Mouse (Mus musculus): Measurements from ENCODE around the gene Kera. TPM values are rescaled to one million over a fixed set of nuclear protein-coding genes. Genes with fewer than 3 reads are reported as not detected.

Gene Kera
- polyA plus RNA-seq (2012; ENCODE audit: insufficient read depth, insufficient read length, missing spikeins) = not detected in 2 replicates

DNA sequence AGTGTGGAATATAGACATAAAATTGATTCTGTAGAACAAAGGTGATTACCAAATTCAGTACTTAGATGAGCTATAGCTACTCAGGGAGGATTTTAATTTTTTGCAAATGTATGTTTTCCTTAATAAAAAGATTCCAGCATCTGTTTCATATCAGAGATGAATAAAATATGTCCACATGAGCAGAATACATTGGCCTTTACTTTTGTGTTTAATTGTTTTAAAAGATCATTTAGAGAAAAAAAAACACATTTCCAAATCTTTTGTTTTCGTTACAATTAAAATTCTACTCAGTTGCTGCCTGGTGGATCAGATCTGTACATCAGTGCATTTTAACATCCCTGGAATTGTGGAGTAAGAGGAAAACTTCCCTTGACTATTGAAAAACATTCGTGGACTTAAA, at the start of gene Kera:
Kera (plus strand) TSS at position 301 of the 400 bp plus-strand sequence.
- TF ChIP-seq POLR2A (IDR thresholded peaks at IDR 0.05; ENCODE audit: borderline replicate concordance, low read depth, low read length) = no peak
- no peak for TF ChIP-seq CTCF (IDR thresholded peaks at IDR 0.05; ENCODE audit: low read depth, low read length)
- Histone ChIP-seq H3K4me3 (ENCODE audit: insufficient read depth, low read length) (no peak within 1 kb of the TSS), H3K27ac (ENCODE audit: insufficient read depth, low read depth, low read length) (no peak within 1 kb of the TSS), H3K4me1 (ENCODE audit: control insufficient read depth, insufficient read depth, low read length) (no peaks in the 10 kb centered on the region)

DNA sequence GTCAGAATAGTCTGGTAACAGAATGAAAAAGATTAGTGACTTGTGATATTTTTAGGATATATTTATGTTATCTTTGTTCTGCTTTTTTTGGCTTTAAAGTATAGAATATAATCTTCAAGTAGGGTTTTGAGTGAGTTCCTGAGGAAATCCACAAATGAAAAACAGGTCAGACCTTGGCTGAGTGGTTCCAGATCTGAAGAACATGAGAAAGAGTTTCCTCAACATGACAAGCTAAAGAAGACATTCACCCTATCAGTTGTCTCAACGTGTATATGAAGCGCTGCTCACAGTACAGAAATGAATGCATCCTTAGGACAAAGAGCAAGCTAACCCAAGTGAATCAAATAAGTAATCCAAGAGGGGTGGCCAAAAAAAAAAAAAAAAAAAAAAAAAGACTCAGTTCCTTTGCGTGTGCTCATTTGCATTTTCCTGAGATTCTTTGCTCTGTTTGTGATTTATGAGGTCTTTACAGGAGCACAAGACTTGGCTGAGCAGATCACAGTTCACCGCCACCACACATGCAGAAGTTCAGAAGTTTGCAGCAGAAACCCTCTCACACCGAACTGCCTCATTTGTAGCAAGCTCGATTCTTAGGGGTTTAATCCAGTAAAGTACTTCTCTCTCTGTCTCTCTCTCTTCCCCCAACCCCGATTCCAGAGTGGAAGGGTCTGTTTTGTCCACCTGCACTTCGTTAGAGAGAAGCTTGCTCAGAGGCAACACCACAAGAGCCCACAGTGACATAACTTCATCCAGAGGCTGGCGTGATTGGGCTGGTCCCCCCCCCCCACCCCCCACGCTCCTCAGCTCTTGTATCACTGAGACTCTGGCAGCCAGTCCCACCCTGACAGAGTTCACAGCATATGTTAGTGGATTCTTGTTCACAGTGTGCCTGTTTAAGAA, 41.5 kb upstream of the Kera start, which contains the start of gene Lum:
Lum (plus strand) TSS at position 172 of the 900 bp plus-strand sequence.
- Histone ChIP-seq H3K4me3 (ENCODE audit: insufficient read depth, low read length) (no peak within 1 kb of the TSS), H3K27ac (ENCODE audit: insufficient read depth, low read depth, low read length) (no peak within 1 kb of the TSS), H3K4me1 (ENCODE audit: control insufficient read depth, insufficient read depth, low read length) (no peaks in the 10 kb centered on the region)
- TF ChIP-seq POLR2A (IDR thresholded peaks at IDR 0.05; ENCODE audit: borderline replicate concordance, low read depth, low read length) (no peak), CTCF (IDR thresholded peaks at IDR 0.05; ENCODE audit: low read depth, low read length) (no peak)

DNA sequence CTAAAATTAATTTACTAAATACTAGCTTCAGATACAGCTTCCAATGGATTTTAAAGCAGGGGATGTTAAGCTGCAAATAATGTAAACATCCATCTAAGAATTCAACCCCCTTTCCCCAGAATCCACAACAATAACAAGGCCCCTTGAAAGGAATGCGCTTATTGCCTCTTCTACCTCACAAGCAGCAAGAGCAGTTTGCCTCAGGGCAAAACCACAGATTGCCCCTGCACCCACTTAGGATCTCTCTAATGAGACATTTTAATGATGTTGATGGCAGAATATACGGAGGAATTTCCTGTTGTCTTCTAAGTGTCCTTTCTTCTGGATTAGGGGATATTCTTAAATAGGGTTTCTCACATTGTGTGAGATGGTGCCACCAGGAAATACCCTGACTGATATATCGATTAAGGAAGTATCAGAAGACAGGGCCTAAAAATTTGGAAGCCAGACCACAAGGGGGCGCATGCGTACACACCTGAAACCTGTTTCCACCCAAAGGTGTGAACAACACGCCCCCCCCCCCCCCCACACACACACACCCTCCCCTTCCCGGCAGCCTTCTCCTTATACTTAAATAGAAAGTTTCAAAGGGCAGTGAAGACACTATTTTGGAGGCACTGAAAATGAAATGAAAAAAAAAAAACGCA, 39.1 kb upstream of the Kera start:
- no peaks in the 10 kb centered on the region for H3K4me1 ChIP-seq (ENCODE audit: control insufficient read depth, insufficient read depth, low read length)
- H3K27ac ChIP-seq (ENCODE audit: insufficient read depth, low read depth, low read length) = no peak overlapping the region
- no peak for TF ChIP-seq CTCF (IDR thresholded peaks at IDR 0.05; ENCODE audit: low read depth, low read length)
- TF ChIP-seq POLR2A (IDR thresholded peaks at IDR 0.05; ENCODE audit: borderline replicate concordance, low read depth, low read length) = no peak
- no peak overlapping the region for H3K4me3 ChIP-seq (ENCODE audit: insufficient read depth, low read length)

DNA sequence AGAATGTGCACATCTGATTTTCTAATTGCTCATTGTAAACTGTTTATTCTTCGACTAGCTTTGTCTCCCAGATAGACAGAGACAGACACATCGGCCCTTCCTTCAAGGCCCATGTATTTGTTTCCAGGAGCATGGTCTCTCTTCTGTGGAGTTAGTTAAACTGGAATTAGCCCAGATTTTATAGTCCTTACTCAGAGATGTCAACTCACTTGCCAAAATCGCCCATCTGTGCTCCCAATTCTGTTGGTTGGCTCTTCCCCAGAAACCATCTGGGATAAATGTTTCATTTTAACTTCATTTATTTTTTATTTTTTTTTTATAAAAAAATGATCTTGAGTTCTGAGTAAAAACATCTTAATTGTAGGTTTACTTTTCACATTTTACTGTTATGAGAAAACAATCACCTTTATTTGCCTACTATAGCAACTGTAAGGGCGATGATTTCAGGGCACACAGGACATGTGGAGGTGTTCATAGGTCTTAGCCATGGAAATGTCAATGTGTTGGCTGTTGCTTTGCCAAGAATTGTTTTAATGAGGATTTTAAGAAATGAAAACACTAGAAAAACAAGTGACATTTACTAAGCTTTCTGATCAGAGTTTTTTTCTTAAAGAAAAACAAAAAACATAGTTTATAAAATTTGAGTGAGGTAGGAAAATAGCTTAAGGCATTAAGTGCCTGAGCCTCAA, 24.0 kb upstream of the Kera start:
- Histone ChIP-seq H3K27ac (ENCODE audit: insufficient read depth, low read depth, low read length) (no peak overlapping the region), H3K4me1 (ENCODE audit: control insufficient read depth, insufficient read depth, low read length) (no peaks in the 10 kb centered on the region), H3K4me3 (ENCODE audit: insufficient read depth, low read length) (no peak overlapping the region)
- TF ChIP-seq POLR2A (IDR thresholded peaks at IDR 0.05; ENCODE audit: borderline replicate concordance, low read depth, low read length) (no peak), CTCF (IDR thresholded peaks at IDR 0.05; ENCODE audit: low read depth, low read length) (no peak)

DNA sequence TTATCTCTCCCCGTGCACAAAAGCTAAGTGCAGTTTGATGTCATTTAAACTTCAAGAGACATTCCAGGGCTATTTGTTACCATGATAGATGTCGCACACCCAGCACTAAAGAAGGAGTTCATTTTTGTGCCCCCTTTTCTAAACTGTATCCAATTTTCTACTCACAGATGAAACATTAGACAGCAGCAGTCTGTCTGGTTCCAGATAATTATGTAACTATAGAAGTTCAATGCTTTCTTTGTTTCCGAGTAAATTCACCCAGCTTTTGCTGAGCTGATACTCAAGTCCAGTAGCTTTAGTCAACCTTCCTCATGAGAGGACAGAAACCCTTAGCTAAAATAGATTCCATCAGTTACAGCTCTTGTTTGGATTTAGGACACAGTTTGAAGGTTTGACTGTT, 22.5 kb upstream of the Kera start:
- Histone ChIP-seq H3K27ac (ENCODE audit: insufficient read depth, low read depth, low read length) (no peak overlapping the region), H3K4me3 (ENCODE audit: insufficient read depth, low read length) (no peak overlapping the region), H3K4me1 (ENCODE audit: control insufficient read depth, insufficient read depth, low read length) (no peaks in the 10 kb centered on the region)
- TF ChIP-seq POLR2A (IDR thresholded peaks at IDR 0.05; ENCODE audit: borderline replicate concordance, low read depth, low read length) (no peak), CTCF (IDR thresholded peaks at IDR 0.05; ENCODE audit: low read depth, low read length) (no peak)

DNA sequence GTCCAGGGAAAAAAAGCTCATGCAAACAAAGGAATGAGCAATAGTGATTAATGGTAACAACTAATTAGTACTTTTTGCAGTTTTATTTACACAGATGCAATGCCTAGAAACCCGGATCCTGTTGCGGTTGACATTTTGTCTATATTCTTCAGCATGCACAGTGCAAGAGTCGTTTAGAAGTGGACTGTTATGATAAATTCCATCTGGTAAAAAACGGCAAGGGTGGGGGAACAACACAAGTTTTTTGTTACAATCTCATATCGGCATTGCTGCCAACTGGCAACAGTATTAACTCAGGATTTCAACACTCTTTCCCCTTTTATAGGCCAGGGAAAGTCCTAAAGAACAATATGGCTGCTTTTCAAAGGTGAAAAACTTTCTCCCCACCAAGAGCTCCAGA, 19.5 kb upstream of the Kera start:
- TF ChIP-seq POLR2A (IDR thresholded peaks at IDR 0.05; ENCODE audit: borderline replicate concordance, low read depth, low read length) (no peak), CTCF (IDR thresholded peaks at IDR 0.05; ENCODE audit: low read depth, low read length) (no peak)
- no peaks in the 10 kb centered on the region for H3K4me1 ChIP-seq (ENCODE audit: control insufficient read depth, insufficient read depth, low read length)
- H3K4me3 ChIP-seq (ENCODE audit: insufficient read depth, low read length) = no peak overlapping the region
- H3K27ac ChIP-seq (ENCODE audit: insufficient read depth, low read depth, low read length) = no peak overlapping the region

DNA sequence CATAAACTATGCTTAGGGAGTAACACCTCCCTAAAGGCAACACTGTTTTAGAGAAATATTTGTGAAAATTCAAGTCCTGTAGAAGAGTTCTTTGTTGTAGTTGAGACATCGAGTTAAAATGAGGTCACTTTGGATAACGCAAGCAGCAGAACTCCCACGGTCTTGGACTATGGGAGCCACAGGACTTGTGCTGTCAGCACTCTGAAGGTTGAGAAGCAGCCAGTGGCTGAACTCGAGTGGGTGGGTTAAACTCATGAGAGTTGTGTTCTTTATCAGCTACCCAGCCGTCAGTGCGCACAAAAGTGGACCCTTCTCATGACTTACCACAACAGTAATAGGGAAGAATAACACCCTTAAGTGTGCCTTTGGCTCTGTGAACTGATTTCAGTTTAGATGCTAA, 17.1 kb upstream of the Kera start:
- Histone ChIP-seq H3K27ac (ENCODE audit: insufficient read depth, low read depth, low read length) (no peak overlapping the region), H3K4me1 (ENCODE audit: control insufficient read depth, insufficient read depth, low read length) (no peaks in the 10 kb centered on the region), H3K4me3 (ENCODE audit: insufficient read depth, low read length) (no peak overlapping the region)
- TF ChIP-seq POLR2A (IDR thresholded peaks at IDR 0.05; ENCODE audit: borderline replicate concordance, low read depth, low read length) = no peak
- no peak for TF ChIP-seq CTCF (IDR thresholded peaks at IDR 0.05; ENCODE audit: low read depth, low read length)

DNA sequence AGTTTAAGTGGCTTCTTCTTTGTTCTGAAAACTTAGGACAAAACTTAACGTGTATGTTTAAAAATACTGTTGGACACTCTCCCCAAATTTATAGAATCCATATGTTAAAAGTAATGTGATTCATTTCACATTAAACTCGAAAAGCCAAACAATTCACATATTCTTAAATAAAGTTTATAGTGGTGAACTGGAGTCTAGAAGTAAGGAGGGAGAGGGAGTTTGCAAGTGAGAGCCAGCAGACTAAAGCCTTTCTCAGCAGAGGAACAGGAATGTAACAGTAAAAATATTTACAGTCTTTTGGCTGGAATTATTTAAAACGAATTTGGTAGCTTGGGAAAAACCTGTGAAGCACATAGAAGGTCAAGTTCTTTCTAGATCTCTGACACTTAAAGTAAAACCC, 15.6 kb upstream of the Kera start:
- no peak overlapping the region for H3K27ac ChIP-seq (ENCODE audit: insufficient read depth, low read depth, low read length)
- no peak for TF ChIP-seq POLR2A (IDR thresholded peaks at IDR 0.05; ENCODE audit: borderline replicate concordance, low read depth, low read length)
- TF ChIP-seq CTCF (IDR thresholded peaks at IDR 0.05; ENCODE audit: low read depth, low read length) = no peak
- H3K4me3 ChIP-seq (ENCODE audit: insufficient read depth, low read length) = no peak overlapping the region
- no peaks in the 10 kb centered on the region for H3K4me1 ChIP-seq (ENCODE audit: control insufficient read depth, insufficient read depth, low read length)

DNA sequence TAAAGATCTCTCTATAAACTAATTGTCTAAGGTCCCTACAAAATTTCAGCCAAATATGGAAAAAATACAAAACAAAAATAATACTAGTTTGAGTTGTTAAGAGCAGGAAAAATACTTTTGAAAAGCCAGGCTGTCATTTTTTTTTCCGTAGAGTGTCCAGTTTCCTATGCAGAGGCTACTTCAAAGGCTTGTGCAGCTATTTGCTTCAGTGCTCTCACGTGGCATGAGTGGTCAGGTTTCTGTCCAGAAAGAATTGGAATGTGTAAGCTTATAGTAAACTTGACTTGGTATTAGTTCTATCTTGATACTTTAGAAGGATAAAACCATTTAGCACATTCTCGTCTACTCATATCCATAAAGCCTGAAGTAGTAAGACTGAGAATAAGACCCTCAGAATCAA, 15.0 kb upstream of the Kera start:
- no peak overlapping the region for H3K27ac ChIP-seq (ENCODE audit: insufficient read depth, low read depth, low read length)
- TF ChIP-seq CTCF (IDR thresholded peaks at IDR 0.05; ENCODE audit: low read depth, low read length) = no peak
- no peak for TF ChIP-seq POLR2A (IDR thresholded peaks at IDR 0.05; ENCODE audit: borderline replicate concordance, low read depth, low read length)
- H3K4me3 ChIP-seq (ENCODE audit: insufficient read depth, low read length) = no peak overlapping the region
- H3K4me1 ChIP-seq (ENCODE audit: control insufficient read depth, insufficient read depth, low read length) = no peaks in the 10 kb centered on the region

All from bone marrow macrophage, adult 2 months (primary cell).